Mouse (Mus musculus): ENCODE measurements at regions not wholly inside any gene's neighbourhood (a gene's known extent, or its start where the extent isn't known, plus 50 kb on each side); places are given as distances from the start of the nearest gene placed in this dataset. TPM values are rescaled to one million over a fixed set of nuclear protein-coding genes. Genes with fewer than 3 reads are reported as not detected.

DNA sequence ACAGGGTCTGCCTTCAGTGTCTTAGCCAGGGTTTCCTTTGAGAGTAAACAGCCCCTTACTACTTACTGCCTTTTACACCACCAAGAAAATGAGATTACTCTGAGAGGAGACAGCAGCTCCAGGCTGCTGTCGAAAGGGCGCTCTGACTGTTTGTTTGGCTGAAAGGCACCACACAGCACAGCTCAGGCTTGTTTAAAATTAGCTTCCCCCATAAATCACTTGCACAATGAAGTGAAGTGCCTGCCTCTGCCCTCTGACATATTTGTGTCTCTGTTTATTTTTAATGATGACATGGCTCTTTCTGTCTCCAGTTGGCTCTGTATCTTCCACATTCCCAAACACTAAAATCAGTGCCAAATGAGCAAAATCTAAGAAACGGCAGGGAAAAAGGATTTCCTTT is 601.5 kb downstream of the Gm826 start:
- H3K27me3 ChIP-seq (replicated peaks; ENCODE audit: control insufficient read depth, insufficient read depth, low read length): no peaks in the 10 kb centered on the region
- 31% methylated on average over 3 of the region's 3 CpGs for WGBS
- no peak overlapping the region for H3K4me2 ChIP-seq
- no peak overlapping the region for H3K4me3 ChIP-seq (ENCODE audit: low read depth, low read length)
- H3K27ac ChIP-seq (ENCODE audit: low read depth, low read length): peak overlapping the region; percentile 19; the same call in 1 of the 2 replicates
- no peaks in the 10 kb centered on the region for H3K36me3 ChIP-seq (ENCODE audit: control insufficient read depth, insufficient read depth, low read length)
- H3K9me3 ChIP-seq (ENCODE audit: control insufficient read depth, low read length): no peaks in the 10 kb centered on the region
- ATAC-seq (replicated peaks; ENCODE audit: low FRiP score) (no peak), DNase-seq (ENCODE audit: low spot score) (no peak)
- H3K9ac ChIP-seq (ENCODE audit: low read depth, low read length): no peak overlapping the region
- H3K4me1 ChIP-seq (replicated peaks; ENCODE audit: control insufficient read depth, insufficient read depth, low read length): no peaks in the 10 kb centered on the region

GRCm38 (mm10) chr2:159734576-159734975 is 599.4 kb downstream of the Gm826 start:
- DNase-seq (ENCODE audit: low spot score) (no peak), ATAC-seq (replicated peaks; ENCODE audit: low FRiP score) (no peak)
- no peaks in the 10 kb centered on the region for H3K4me1 ChIP-seq (replicated peaks; ENCODE audit: control insufficient read depth, insufficient read depth, low read length)
- no peaks in the 10 kb centered on the region for H3K36me3 ChIP-seq (ENCODE audit: control insufficient read depth, insufficient read depth, low read length)
- H3K4me3 ChIP-seq (ENCODE audit: low read depth, low read length): no peak overlapping the region
- H3K4me2 ChIP-seq: no peak overlapping the region
- H3K27me3 ChIP-seq (replicated peaks; ENCODE audit: control insufficient read depth, insufficient read depth, low read length): no peaks in the 10 kb centered on the region
- no peaks in the 10 kb centered on the region for H3K9me3 ChIP-seq (ENCODE audit: control insufficient read depth, low read length)
- no peak overlapping the region for H3K9ac ChIP-seq (ENCODE audit: low read depth, low read length)
- WGBS: 78% methylated on average over 5 of the region's 5 CpGs
- no peak overlapping the region for H3K27ac ChIP-seq (ENCODE audit: low read depth, low read length)

GRCm38 (mm10) chr2:159755541-159756011 is 578.4 kb downstream of the Gm826 start:
- no peak overlapping the region for H3K27ac ChIP-seq (ENCODE audit: low read depth, low read length)
- H3K9ac ChIP-seq (ENCODE audit: low read depth, low read length): no peak overlapping the region
- no peak for ATAC-seq (replicated peaks; ENCODE audit: low FRiP score)
- no peaks in the 10 kb centered on the region for H3K27me3 ChIP-seq (replicated peaks; ENCODE audit: control insufficient read depth, insufficient read depth, low read length)
- H3K9me3 ChIP-seq (ENCODE audit: control insufficient read depth, low read length): no peaks in the 10 kb centered on the region
- H3K4me1 ChIP-seq (replicated peaks; ENCODE audit: control insufficient read depth, insufficient read depth, low read length): no peaks in the 10 kb centered on the region
- no peak overlapping the region for H3K4me2 ChIP-seq
- H3K4me3 ChIP-seq (ENCODE audit: low read depth, low read length): no peak overlapping the region
- H3K36me3 ChIP-seq (ENCODE audit: control insufficient read depth, insufficient read depth, low read length): no peaks in the 10 kb centered on the region
- WGBS: 67% methylated on average over 7 of the region's 7 CpGs
- no peak for DNase-seq (ENCODE audit: low spot score)

- 86% methylated on average over 6 of the region's 6 CpGs for WGBS
- no peak overlapping the region for H3K4me3 ChIP-seq (ENCODE audit: low read depth, low read length)
- DNase-seq (ENCODE audit: low spot score): no peak
- no peaks in the 10 kb centered on the region for H3K9me3 ChIP-seq (ENCODE audit: control insufficient read depth, low read length)
- no peak for ATAC-seq (replicated peaks; ENCODE audit: low FRiP score)
- no peaks in the 10 kb centered on the region for H3K4me1 ChIP-seq (replicated peaks; ENCODE audit: control insufficient read depth, insufficient read depth, low read length)
- no peak overlapping the region for H3K27ac ChIP-seq (ENCODE audit: low read depth, low read length)
- H3K4me2 ChIP-seq: no peak overlapping the region
- no peaks in the 10 kb centered on the region for H3K27me3 ChIP-seq (replicated peaks; ENCODE audit: control insufficient read depth, insufficient read depth, low read length)
- H3K36me3 ChIP-seq (ENCODE audit: control insufficient read depth, insufficient read depth, low read length): no peaks in the 10 kb centered on the region
- no peak overlapping the region for H3K9ac ChIP-seq (ENCODE audit: low read depth, low read length)
These were observed 573.2 kb downstream of the Gm826 start for GRCm38 (mm10) chr2:159760806-159761205.

DNA sequence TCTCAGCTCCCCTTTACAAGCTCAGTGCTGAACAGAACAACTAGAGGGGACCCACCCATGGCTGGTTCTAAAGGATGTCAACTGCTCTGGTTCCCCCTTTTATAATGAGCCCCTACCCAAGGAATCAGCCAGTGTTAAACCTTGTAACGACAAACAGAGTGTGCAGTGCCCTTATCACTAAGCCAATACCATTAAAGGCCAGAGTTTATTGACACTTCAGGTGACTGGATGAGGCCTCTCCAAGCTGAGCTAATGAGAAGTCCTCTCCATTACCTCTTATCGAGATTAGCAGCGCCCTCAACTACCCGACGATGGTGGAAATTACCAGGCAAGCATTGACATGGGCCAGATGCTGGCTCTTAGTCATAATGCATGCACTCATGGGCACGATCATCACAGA is 570.8 kb downstream of the Gm826 start:
- no peaks in the 10 kb centered on the region for H3K9me3 ChIP-seq (ENCODE audit: control insufficient read depth, low read length)
- no peaks in the 10 kb centered on the region for H3K27me3 ChIP-seq (replicated peaks; ENCODE audit: control insufficient read depth, insufficient read depth, low read length)
- DNase-seq (ENCODE audit: low spot score): no peak
- no peak overlapping the region for H3K9ac ChIP-seq (ENCODE audit: low read depth, low read length)
- no peaks in the 10 kb centered on the region for H3K36me3 ChIP-seq (ENCODE audit: control insufficient read depth, insufficient read depth, low read length)
- ATAC-seq (replicated peaks; ENCODE audit: low FRiP score): no peak
- no peak overlapping the region for H3K27ac ChIP-seq (ENCODE audit: low read depth, low read length)
- no peak overlapping the region for H3K4me3 ChIP-seq (ENCODE audit: low read depth, low read length)
- WGBS: 53% methylated on average over 6 of the region's 6 CpGs
- H3K4me1 ChIP-seq (replicated peaks; ENCODE audit: control insufficient read depth, insufficient read depth, low read length): no peaks in the 10 kb centered on the region
- H3K4me2 ChIP-seq: no peak overlapping the region

Small RNAs in the stretch of these regions (microRNA-seq; reads per million reads assigned to microRNA genes)
- not detected for gene Gm44319 (ENCODE audit: borderline number of aligned reads)
